10 mouse cellular contexts compared by ENCODE assay signal in the genomic region with DNA sequence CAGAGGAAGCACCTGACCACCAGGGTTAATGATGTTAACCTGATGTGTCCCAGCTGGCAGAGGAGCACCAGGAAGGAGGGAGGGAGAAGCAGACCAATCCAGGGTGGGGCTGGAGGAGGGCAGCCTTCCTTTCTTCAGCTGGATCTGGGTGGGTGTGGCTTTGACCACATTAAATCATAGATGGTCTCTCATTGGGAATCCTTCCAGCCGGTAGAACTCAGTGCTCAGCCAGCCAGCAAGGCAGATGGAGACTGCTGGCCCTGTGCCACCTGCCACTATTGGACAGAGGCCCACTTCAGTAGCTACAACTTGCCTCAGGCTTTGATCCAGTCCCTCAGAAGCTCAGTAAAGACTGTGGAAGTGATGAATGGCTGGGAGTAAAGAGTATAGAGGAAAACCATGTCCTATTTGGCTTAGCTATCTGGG.
DNase-seq lines count a peak whose midpoint lies in the region; ATAC-seq lines count a peak whose summit lies in the region.
"Had no signal": no experiment of that assay in that cellular context is flagged by ENCODE, and none has a peak within 500 bp of the region (broad histone marks: within the 10 kb centered on the region; RNA-seq: fewer than 3 reads in every experiment).

No protein-coding gene starts in this region.

- H3K36me3 ChIP-seq in neural tube, embryonic 12.5 days: no peaks in the 10 kb centered on the region
- H3K36me3 ChIP-seq in intestine, embryonic 15.5 days: no peaks in the 10 kb centered on the region
- H3K36me3 ChIP-seq: heart, embryonic 15.5 days had no signal

- WGBS in neural tube, embryonic 12.5 days: 23% methylated on average over 1 of the region's 1 CpGs
- WGBS in intestine, embryonic 15.5 days: 13% methylated on average over 1 of the region's 1 CpGs

- H3K4me2 ChIP-seq in neural tube, embryonic 12.5 days (replicated peaks): no peak overlapping the region
- H3K4me2 ChIP-seq in intestine, embryonic 15.5 days (replicated peaks): no peak overlapping the region
- H3K4me2 ChIP-seq: heart, embryonic 15.5 days had no signal

- ATAC-seq in neural tube, embryonic 12.5 days (ENCODE audit: low FRiP score, low read depth): peak; percentile 50; the same call in 1 of the 2 replicates
- peak; percentile 45; the same call in 1 of the 2 replicates for ATAC-seq in intestine, embryonic 15.5 days
- ATAC-seq in monocyte, adult 5-6 weeks (replicated peaks; ENCODE audit: insufficient number of reproducible peaks, low FRiP score, low TSS enrichment, poor library complexity, severe bottlenecking): no peak

- DNase-seq in neural tube, embryonic 10.5 days (ENCODE audit: extremely low spot score, low spot score): no peak
- DNase-seq in cerebellum, postnatal 10 days: peak; percentile 98 to 99
- peak; percentile 47 to 61 for DNase-seq in layer of hippocampus, postnatal 36 days
- peak; percentile 41 to 63 for DNase-seq in right cerebral cortex, postnatal 36 days (ENCODE audit: low spot score in 2 of 2)
- no peak for DNase-seq in adipocyte (ENCODE audit: low spot score)

- no peaks in the 10 kb centered on the region for H3K27me3 ChIP-seq in neural tube, embryonic 12.5 days (replicated peaks)
- H3K27me3 ChIP-seq in intestine, embryonic 15.5 days (replicated peaks): no peaks in the 10 kb centered on the region
- H3K27me3 ChIP-seq: heart, embryonic 15.5 days had no signal

- H3K27ac ChIP-seq in neural tube, embryonic 12.5 days: no peak overlapping the region
- no peak overlapping the region for H3K27ac ChIP-seq in intestine, embryonic 15.5 days
- H3K27ac ChIP-seq: heart, embryonic 15.5 days had no signal

- no peak overlapping the region for H3K4me3 ChIP-seq in neural tube, embryonic 12.5 days
- no peak overlapping the region for H3K4me3 ChIP-seq in intestine, embryonic 15.5 days (replicated peaks)
- H3K4me3 ChIP-seq: heart, embryonic 15.5 days; myocyte had no signal

- peaks cover 4% of the 10 kb centered on the region for H3K4me1 ChIP-seq in neural tube, embryonic 12.5 days
- H3K4me1 ChIP-seq in intestine, embryonic 15.5 days (replicated peaks): peaks cover 5% of the 10 kb centered on the region

- H3K9me3 ChIP-seq in neural tube, embryonic 12.5 days: peaks cover 6% of the 10 kb centered on the region; the same call in 1 of the 2 replicates
- no peaks in the 10 kb centered on the region for H3K9me3 ChIP-seq in intestine, embryonic 15.5 days

- no peak overlapping the region for H3K9ac ChIP-seq in neural tube, embryonic 12.5 days
- H3K9ac ChIP-seq in intestine, embryonic 15.5 days: no peak overlapping the region
- H3K9ac ChIP-seq: heart, embryonic 15.5 days had no signal

Comparison
In these comparisons a context has a peak if more than half of its experiments do, and no peak if none do; other contexts are left out.
1. DNase-seq: peak in cerebellum, postnatal 10 days (2 of 2), layer of hippocampus, postnatal 36 days (2 of 2) and right cerebral cortex, postnatal 36 days (2 of 2); none in neural tube, embryonic 10.5 days (single experiment) and adipocyte (single experiment).